Mouse (Mus musculus): ENCODE data around the gene Metap1d.

- TF ChIP-seq CTCF (IDR thresholded peaks at IDR 0.05; ENCODE audit: low read depth, low read length) (no peak), POLR2A (IDR thresholded peaks at IDR 0.05; ENCODE audit: extremely low read depth, insufficient read depth, low read length) (no peak)
Observed at GRCm38 (mm10) chr2:71529511-71530351, 76.7 kb downstream of the Metap1d start.

All from liver, adult 2 months (tissue).